Mouse (Mus musculus): ENCODE data around the gene Gm8082.
"Not testable (repeated sequence)": the region's sequence is repeated elsewhere in the genome, so short reads cannot be mapped to it uniquely, and the experiment has no call there.

Gene Gm8082

DNA sequence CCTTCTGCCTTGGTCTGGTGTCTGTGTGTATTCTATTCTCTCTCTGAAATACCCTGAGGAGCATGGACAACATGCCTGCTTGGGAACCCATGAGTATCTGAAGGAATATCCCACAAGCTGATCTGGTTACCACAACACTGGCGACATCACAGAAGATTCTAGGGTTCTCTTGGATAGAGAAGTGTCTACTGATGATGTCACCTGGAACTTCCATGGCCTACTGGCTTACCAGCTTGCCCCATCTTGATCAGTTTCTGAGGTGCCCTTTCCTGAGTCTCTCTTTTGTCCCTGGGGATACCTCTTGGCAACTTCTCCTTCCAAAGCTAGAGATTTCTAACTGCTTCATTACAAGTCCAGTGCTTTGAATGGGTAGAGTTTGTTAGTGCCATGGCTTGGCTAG, at the start of gene Gm8082:
Gm8082 (minus strand) TSS at position 101 of the 400 bp plus-strand sequence.
- CTCF ChIA-PET = not testable (repeated sequence)

DNA sequence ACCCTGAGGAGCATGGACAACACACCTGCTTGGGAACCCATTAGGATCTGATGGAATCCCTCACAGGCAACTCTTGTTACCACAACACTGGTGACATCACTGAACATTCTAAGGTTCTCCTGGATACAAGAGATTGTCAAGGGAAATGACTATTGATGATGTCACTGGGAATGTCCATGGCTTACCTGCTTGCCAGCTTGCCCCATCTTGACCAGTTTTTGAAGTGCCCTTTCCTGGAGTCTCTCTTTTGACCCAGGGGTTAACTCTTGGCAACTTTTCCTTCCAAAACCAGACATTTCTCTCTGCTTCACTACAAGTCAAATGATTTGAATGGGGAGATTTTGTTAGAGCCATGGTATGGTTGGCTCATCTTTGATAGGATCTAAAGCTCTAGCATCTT, 22.1 kb upstream of the Gm8082 start, which contains the start of gene Gm10376:
Gm10376 (minus strand) TSS at position 101 of the 400 bp plus-strand sequence.
- CTCF ChIA-PET = not testable (repeated sequence)
